In genomic region chr5:141239401-141239800, GRCm38 (mm10) we compare ENCODE assay signal across 17 mouse cellular contexts. TPM values are rescaled to one million over a fixed set of nuclear protein-coding genes. Genes with fewer than 3 reads are reported as not detected.
DNase-seq lines count a peak whose midpoint lies in the region; ATAC-seq lines count a peak whose summit lies in the region.
"Had no signal": no experiment of that assay in that cellular context is flagged by ENCODE, and none has a peak within 500 bp of the region (broad histone marks: within the 10 kb centered on the region; RNA-seq: fewer than 3 reads in every experiment).

No protein-coding gene starts in this region.

- ATAC-seq in limb, embryonic 13.5 days (ENCODE audit: low FRiP score, low read depth): no peak
- ATAC-seq: CD4-positive, CD25-positive, alpha-beta regulatory T cell, adult 4 months; hindbrain, embryonic 16.5 days had no signal

- H3K9me3 ChIP-seq in embryonic facial prominence, embryonic 10.5 days: no peaks in the 10 kb centered on the region
- no peaks in the 10 kb centered on the region for H3K9me3 ChIP-seq in limb, embryonic 13.5 days
- H3K9me3 ChIP-seq: liver, embryonic 15.5 days; midbrain, embryonic 10.5 days had no signal

- 12% methylated on average over 5 of the region's 5 CpGs for WGBS in embryonic facial prominence, embryonic 10.5 days
- 14% methylated on average over 5 of the region's 5 CpGs for WGBS in limb, embryonic 13.5 days

- H3K9ac ChIP-seq in limb, embryonic 13.5 days: no peak overlapping the region
- H3K9ac ChIP-seq: liver, embryonic 15.5 days had no signal

- H3K36me3 ChIP-seq in embryonic facial prominence, embryonic 10.5 days (replicated peaks): no peaks in the 10 kb centered on the region
- H3K36me3 ChIP-seq in limb, embryonic 13.5 days: no peaks in the 10 kb centered on the region
- H3K36me3 ChIP-seq: liver, embryonic 15.5 days; midbrain, embryonic 10.5 days had no signal

- H3K27ac ChIP-seq in embryonic facial prominence, embryonic 10.5 days (replicated peaks): no peak overlapping the region
- no peak overlapping the region for H3K27ac ChIP-seq in limb, embryonic 13.5 days
- H3K27ac ChIP-seq: heart, adult 2 months; liver, embryonic 15.5 days; midbrain, embryonic 10.5 days had no signal

- peaks cover 48% of the 10 kb centered on the region for H3K27me3 ChIP-seq in embryonic facial prominence, embryonic 10.5 days (replicated peaks; ENCODE audit: low read depth, poor library complexity, severe bottlenecking)
- H3K27me3 ChIP-seq in limb, embryonic 13.5 days: peaks cover 25% of the 10 kb centered on the region

- H3K4me1 ChIP-seq in embryonic facial prominence, embryonic 10.5 days: peaks cover 43% of the 10 kb centered on the region
- peaks cover 42% of the 10 kb centered on the region for H3K4me1 ChIP-seq in limb, embryonic 13.5 days

- peak overlapping the region; percentile 98 for H3K4me2 ChIP-seq in limb, embryonic 13.5 days (replicated peaks)
- H3K4me2 ChIP-seq: liver, embryonic 15.5 days had no signal

- peak; percentile 23 to 46 for DNase-seq in heart, adult 18-20 months
- DNase-seq in heart, postnatal 25 days (ENCODE audit: low spot score): no peak
- DNase-seq in embryonic facial prominence, embryonic 10.5 days (ENCODE audit: low spot score): no peak
- DNase-seq in gastrocnemius, postnatal 25 days: peak; percentile 39
- DNase-seq in cerebellum, adult 9-11 months: no peak
- DNase-seq in kidney, adult 18-20 months: no peak
- DNase-seq: cerebellum, postnatal 36 days; kidney, adult 8-10 months; layer of hippocampus, postnatal 36 days; right cerebral cortex, postnatal 25 days had no signal

- intact Hi-C loops in heart, postnatal 25 days (cut with DNase I): no loop called here

- H3K4me3 ChIP-seq in embryonic facial prominence, embryonic 10.5 days: peak overlapping the region; percentile 80
- no peak overlapping the region for H3K4me3 ChIP-seq in limb, embryonic 13.5 days
- H3K4me3 ChIP-seq: heart, adult 2 months; liver, embryonic 15.5 days had no signal

RNA-seq across cellular contexts. Expression of gene Sdk1, which starts 1.9 kb away (rescaled TPM):
- 1 to 10 TPM in 1 of 2 experiments, under 1 TPM in 1; 0.47 to 1.7 TPM for total RNA-seq in heart, adult 18-20 months (2021)
- 1 to 10 TPM; 1.5 to 2.2 TPM for total RNA-seq in heart, postnatal 25 days (2021)
- 1.1 and 1.2 TPM in 2 replicates for polyA plus RNA-seq in embryonic facial prominence, embryonic 10.5 days (2016; fragmentation: Nextera tagmentation; extraction: Ambion mirVana)
- 1 to 10 TPM; 2.3 to 2.5 TPM for total RNA-seq in gastrocnemius, postnatal 25 days (2021)
- polyA plus RNA-seq in limb, embryonic 13.5 days (2015; fragmentation: Nextera tagmentation; extraction: Ambion mirVana): 2.3 and 2.7 TPM in 2 replicates
- total RNA-seq: MEL had no signal
- polyA plus RNA-seq: CD4-positive, CD25-positive, alpha-beta regulatory T cell, adult 4 months had no signal

Comparison
In these comparisons a context has a peak if more than half of its experiments do, and no peak if none do; other contexts are left out.
1. DNase-seq: peak in heart, adult 18-20 months (2 of 2) and gastrocnemius, postnatal 25 days (single experiment); none in heart, postnatal 25 days (single experiment), embryonic facial prominence, embryonic 10.5 days (single experiment), cerebellum, adult 9-11 months (single experiment) and kidney, adult 18-20 months (single experiment).